Mouse (Mus musculus) kidney, postnatal 4 days (tissue): ENCODE results near the gene Trp53bp2.

Experiments used
- DNase-seq, 2 experiments: peaks; one replicate each; pipeline ENCODE4 v3.0.0; 2021; ENCODE audit warnings: mixed read lengths in 2 of 2

The Trp53bp2 gene

GRCm38 (mm10) chr1:182503206-182503900, 94.4 kb downstream of the Trp53bp2 start:
- DNase-seq = no peak

DNA sequence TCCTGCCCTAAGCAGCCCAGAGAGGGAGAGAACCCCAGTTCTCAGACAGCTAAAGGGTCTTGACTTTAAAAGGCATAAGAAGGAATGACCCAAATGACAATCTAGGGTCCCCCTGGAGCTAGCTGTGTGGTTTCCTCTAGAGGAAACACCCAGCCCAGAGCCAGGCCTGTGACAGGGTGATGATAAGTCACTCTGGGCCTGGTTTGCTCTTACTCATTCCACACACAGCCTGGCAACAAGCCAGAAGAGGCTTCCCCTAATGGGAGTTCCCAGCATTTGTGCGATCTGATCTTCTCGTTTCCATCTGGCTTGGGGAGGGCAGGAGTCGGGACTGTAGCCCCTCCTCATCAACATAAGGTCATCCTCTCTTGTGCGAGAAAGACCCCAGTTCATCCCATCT, 95.3 kb downstream of the Trp53bp2 start:
- DNase-seq = peak; percentile 80 to 86

DNA sequence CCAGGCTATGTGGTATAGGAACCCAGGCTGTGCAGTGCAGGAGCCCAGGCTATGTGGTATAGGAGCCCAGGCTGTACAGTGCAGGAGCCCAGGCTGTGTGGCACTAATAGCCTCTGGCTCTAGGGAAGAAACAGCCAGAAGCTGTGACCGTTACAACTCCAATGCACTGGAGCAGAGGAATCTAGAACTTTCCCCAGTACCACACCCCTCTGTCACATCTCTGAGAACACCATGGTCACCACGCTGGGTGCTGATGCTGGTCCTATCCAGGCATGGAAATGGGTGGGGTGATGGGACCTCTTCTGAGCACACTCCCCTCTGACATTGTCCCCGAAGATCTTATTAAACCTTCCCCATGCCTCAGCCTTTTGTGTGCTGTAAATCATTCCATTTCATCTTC, 96.3 kb downstream of the Trp53bp2 start:
- DNase-seq = no peak

GRCm38 (mm10) chr1:182506229-182506986, 97.4 kb downstream of the Trp53bp2 start:
- peak; percentile 58 to 68 for DNase-seq

- DNase-seq = no peak
Observed at GRCm38 (mm10) chr1:182509110-182509797, 100.3 kb downstream of the Trp53bp2 start.

DNA sequence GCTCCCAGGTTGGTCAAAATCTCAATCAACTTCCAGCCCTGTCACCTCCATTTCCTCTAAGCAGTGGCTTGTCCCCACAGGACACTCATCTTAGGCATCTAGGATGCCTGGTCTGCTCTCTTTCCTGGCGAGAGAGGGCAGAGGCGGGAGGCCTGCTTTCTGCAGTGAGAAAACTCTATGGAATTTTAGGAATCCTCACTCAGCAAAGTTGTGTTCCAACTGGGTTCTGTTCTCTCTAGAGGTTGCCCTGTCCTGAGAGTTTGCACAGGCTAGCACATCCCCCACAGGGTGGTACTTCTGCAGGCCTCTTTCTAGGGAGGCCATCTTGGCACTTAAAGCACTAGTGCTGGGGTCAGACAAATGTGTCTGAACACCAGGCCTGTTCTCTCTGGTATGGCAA, 102.1 kb downstream of the Trp53bp2 start:
- DNase-seq = no peak

- DNase-seq = no peak
Observed at GRCm38 (mm10) chr1:182511778-182512177, 102.8 kb downstream of the Trp53bp2 start.
